Mouse (Mus musculus) lung, adult 2 months (tissue): ENCODE data around the gene Zfp747.

Source experiments
- CTCF ChIP-seq: fragments of 200-500 bp; IDR thresholded peaks from 2 replicates; pipeline ENCODE4 v1.5.1; 2011; ENCODE audit warnings: mild to moderate bottlenecking, low read length, control low read depth; ENCODE audit not compliant: insufficient read depth
- POLR2A ChIP-seq: fragments of 200-500 bp; IDR thresholded peaks from 2 replicates; pipeline ENCODE4 v1.6.1; 2011; ENCODE audit warnings: low read depth, mild to moderate bottlenecking, control low read depth, low read length, borderline replicate concordance; ENCODE audit errors: extremely low read depth

DNA sequence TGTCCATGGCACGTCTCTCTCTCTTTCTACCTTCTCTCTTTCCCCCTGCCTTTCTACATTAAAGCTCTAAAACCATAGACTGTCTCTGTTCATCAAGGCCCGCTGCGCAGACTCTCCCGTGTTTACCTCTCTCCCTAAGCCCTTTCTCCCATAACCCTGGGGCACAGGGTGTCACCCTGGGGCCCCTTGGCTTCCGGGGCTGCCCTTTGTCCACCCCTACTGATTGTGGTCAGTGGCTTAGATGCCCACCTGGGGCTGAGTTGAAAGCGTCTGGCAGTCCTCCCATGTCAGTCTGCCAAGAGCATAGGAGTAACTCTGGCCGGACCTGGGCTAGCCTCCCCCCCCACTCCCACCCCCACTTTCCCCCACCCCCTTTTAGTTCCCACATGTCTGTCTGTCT, 14.5 kb upstream of the Zfp747 start:
- TF ChIP-seq POLR2A (no peak), CTCF (no peak)
